Mouse (Mus musculus) 3T3-L1 (cell line): ENCODE data around the gene Palld.

ENCODE experiments used
- DNase-seq: peaks from one replicate; pipeline ENCODE4 v3.0.0-alpha.2; 2015; ENCODE audit warnings: low read depth, low spot score

The Palld gene

DNA sequence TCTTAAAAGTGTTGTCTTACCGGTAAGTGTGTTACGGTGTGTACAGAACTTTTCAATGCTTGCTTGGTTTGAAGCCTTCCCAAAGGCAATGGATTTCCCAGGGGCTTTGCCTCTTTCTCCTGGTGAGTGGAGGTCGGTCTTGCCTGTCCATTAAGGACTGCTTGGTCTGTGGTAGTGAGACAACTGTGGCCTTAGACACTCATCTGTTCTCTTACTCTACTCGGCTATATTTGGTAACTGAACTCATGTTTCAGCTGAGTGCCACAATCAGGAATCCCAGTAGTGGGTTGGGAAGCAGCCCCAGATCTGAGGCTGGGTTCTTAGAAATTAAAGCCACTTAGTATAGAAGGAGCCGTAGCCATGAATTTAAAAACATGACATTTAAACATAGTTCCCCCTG lies at the start of gene Palld:
TSS of gene Palld (minus strand) at position 170 of the 400 bp plus-strand sequence.
- DNase-seq = no peak

DNA sequence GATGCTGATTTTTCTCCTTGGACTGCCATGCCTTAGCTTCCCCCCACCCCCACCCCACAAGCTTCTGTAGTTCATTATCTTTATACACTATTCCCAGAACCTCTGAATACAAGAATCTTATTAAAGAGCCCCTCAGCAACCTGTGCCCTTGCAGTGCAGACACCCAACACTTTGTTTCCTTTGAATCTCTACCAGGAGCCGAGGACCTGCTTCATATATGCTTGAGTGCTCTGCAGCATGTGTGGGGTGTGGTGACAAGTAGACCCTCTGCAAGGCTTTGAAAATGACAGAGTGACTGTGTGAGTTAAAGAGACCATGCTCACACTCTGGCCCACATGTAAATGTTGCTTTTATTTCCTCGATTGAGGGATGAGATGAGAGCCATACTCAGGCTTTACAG lies 35.1 kb upstream of the Palld start:
- no peak for DNase-seq

GRCm38 (mm10) chr8:61933243-61933642 lies 30.8 kb upstream of the Palld start:
- no peak for DNase-seq

- DNase-seq = peak; percentile 67
Observed at GRCm38 (mm10) chr8:61927777-61928494, 25.4 kb upstream of the Palld start, which contains the start of gene Ddx60. Gene Ddx60, plus strand, starts transcription at chr8:61928087.

DNA sequence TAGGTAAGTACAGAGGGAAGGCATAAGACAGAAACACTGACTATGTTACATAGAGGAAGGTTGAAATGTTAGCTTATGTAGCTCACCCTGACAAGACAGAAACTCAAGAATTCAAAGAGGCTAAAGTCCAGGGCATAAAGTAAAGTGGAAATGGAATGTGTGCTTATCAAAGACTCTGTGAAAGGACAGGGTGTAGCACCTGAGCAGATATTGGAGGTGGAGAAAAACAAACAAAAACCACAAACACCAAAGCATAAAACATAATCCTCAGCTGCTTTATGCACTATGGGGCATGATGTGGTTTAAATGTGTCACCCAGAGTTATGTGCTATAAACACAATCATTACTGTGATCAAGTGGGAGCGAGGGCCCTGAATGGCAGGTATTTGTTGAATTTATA lies 22.0 kb upstream of the Palld start:
- no peak for DNase-seq

GRCm38 (mm10) chr8:61921454-61922054 lies 19.1 kb upstream of the Palld start:
- DNase-seq = no peak

DNA sequence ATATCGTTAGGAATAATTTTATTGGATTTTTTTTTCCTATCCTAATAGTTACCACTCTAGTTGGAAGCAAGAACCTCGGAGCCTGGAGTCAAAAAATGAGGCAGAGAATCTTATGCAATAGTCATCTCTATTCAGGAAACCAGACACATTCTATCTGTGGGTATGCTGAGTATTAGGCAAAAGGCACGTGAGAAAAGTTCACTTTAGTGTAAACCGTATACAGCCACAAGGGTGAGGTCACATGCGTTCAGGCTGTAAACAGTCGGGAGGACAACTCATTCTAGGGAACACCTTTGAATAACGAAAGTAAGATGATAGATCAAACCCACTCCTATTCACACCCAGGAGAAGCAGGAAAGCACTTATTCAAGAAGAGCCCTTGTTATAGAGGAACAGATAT lies 17.9 kb upstream of the Palld start:
- DNase-seq = no peak

DNA sequence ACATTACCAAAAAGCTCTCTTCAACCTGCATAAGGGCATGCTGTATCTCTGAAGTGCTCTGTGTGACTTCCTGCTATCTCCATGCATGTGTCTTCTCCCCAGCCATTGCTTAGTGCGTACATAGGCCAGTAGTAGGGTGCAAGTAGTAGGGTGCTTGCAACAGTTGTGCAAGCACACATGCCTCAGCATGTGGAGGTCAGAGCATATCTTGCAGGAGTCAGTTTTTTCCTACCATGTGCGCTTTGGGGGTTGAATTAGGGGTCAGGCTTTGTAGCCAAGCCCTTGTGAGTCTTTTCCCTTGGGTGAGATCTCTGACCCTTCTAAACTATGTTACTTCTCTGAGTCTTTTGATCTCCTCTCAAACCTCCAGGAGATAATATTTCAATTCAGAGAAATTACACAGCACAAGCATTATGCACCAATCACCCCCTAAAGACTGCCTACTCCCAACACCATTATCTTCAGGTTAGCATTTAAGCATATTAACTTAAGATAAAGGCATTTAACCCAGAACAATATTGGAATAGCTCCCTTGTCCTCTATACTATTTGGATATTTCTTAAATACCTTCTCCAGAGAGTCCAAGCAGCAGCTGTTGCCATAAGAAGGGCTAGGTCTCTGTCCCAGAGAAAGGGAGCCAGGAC lies 16.8 kb upstream of the Palld start:
- DNase-seq = no peak

- no peak for DNase-seq
Observed at GRCm38 (mm10) chr8:61917287-61917686, 14.8 kb upstream of the Palld start.

- DNase-seq = no peak
Observed at GRCm38 (mm10) chr8:61913957-61914356, 11.5 kb upstream of the Palld start.

DNA sequence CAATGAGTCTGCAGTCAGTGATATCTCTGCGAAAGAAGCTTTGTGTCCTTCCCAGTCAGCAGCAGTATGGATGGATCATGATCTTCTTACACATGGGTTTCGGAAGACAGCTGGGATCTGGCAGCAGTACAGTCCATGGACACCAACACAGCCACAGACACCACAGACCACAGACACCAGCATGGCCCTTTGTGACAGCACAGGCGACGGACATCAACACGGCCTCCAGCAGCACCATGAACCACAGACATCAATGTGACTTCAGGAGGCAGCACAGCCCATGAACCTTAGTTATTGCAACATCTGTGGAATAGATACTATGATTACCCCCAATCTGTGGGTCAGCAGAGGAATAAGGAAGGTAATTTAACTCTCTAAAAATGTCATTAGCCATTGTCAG lies 10.3 kb upstream of the Palld start:
- DNase-seq = no peak

DNA sequence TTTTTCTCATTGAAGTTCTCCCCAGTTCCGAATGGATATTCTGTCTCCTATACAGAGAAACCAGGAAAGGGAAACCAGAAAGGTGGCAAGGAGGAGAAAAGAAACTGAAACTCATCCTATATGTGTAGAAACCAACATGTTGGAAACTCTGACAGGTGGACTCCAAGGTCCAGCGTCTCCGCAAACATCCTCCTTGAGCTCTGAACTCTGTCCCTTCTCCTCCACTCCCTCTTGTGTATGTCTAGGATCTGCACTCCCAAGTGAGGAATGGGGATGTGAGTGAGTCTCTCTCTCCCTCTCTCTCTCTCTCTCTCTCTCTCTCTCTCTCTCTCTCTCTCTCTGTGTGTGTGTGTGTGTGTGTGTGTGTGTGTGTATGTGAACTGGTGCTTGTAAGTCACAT lies 6.8 kb upstream of the Palld start:
- DNase-seq = no peak

- DNase-seq = peak; percentile 42
Observed at GRCm38 (mm10) chr8:61908303-61909215, 6.1 kb upstream of the Palld start.

DNA sequence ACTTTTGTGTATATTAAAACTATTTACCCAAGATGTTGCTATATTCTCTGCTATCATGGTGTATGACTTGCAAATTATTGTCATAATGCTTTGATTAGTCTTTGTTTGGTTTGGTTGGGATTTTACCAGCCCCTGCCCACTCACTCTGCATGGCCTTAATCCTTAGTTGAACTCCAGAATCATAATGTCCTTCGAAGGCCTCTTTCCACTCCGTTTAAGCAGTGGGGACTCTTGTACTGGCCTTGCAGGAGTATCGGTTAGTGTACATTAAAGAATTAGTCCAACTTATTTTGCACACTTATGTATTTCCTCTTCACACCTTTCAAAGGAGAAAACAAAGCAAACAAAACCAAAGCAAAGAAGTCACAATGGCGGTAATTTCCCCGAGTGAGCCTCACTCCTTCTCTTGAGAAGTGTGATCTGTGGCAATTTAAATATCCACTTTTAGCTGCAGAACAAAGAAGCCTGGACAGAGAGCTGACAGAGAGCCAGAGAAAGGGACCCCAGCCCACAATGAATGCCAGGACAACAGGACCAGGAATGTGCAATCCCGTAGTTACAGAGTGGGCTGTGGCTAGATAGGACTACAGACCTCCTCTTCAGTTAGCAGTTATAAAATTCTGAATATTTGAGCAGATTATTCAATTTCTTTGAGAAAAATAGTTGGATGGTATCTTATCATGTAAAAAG lies 1.3 kb downstream of the Palld start:
- DNase-seq = no peak

DNA sequence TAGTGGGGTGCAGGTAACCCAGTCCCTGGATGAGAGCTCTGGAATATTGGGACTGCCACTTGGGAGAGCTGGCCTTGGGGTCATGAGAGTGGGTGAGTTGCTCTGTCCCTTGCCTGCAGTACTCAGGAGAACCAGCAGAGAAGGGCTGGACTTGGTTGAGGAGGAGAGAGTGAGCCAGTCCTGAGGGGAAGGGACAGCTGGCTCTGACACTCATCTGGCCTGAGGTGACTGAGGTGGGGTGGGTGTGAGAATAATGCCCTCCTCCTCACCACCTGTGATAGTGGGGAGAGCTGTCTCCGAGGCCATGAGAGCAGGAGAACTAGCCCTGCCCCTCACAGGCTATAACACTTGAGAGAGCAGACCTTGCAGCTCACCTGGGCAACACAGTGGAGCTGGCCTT lies 5.1 kb downstream of the Palld start:
- no peak for DNase-seq

- DNase-seq = no peak
Observed at GRCm38 (mm10) chr8:61896742-61897141, 5.7 kb downstream of the Palld start.

DNA sequence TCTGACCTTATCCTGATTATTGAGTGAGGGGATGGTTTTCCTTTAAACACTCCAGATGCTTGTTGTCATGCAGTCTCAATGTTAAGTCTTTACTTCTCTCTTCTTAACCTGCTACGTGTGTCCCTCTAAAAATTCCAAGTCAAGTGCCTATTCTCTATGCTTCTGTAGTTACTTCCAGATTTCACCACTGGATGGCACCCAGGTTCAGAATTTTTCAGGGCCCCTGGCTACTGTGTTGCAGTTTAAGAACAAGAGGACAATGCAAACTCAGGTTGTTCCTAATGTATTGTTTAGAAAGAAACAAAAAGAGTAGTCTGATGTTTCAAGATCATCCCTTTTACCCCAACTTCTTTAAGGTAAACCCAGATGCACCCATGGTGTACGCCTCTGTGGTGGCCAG lies 8.4 kb downstream of the Palld start:
- DNase-seq = peak; percentile 70

DNA sequence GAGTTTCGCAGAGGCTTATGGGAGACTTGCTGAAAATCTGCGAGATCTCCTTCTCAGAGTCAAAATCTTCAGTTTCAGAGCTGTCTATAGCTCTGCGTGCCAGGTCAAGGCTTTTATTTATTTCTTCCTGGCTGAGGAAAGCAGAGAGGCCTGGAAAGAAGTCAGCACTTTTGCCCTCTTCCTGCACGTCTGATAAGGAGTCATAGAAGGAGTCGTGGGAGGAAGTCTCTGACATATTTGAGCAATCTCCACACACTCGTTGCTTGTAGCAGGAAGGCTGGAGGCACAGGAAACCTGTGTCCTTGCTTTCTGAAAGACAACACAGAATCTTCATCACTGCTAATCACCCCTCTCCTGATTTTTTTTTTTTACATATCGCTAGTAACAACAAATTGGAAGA lies 24.9 kb downstream of the Palld start:
- no peak for DNase-seq

- DNase-seq = peak; percentile 94
Observed at GRCm38 (mm10) chr8:61875290-61875689, 27.2 kb downstream of the Palld start.

GRCm38 (mm10) chr8:61873994-61874393 lies 28.5 kb downstream of the Palld start:
- peak; percentile 6 for DNase-seq

- DNase-seq = no peak
Observed at GRCm38 (mm10) chr8:61868481-61868880, 34.0 kb downstream of the Palld start.
